Mouse (Mus musculus): ENCODE data around the gene Rtraf. TPM values are rescaled to one million over a fixed set of nuclear protein-coding genes. Genes with fewer than 3 reads are reported as not detected.

Gene Rtraf
- total RNA-seq, 2 experiments from 2014 or later, result 83.7 to 84.1 TPM

Other genes with a start within 250 kb of the Rtraf start
- gene Gm2237, start 238.7 kb downstream of the Rtraf start, total RNA-seq (2021), result 1 to 10 TPM; 3.2 to 6.4 TPM
- not detected for gene Gm5458, start 221.2 kb downstream of the Rtraf start, total RNA-seq (2021)
- 100 to 1,000 TPM; 118 to 125 TPM for gene Nid2, start 72.6 kb downstream of the Rtraf start, total RNA-seq (2021)
- gene Gng2, start 153.8 kb upstream of the Rtraf start, total RNA-seq (2021), result 10 to 100 TPM; 54.1 to 57.2 TPM

Data from heart, postnatal 4 days (tissue).